Mouse (Mus musculus) gastrocnemius, adult 2 months (tissue): ENCODE results near the gene Nfam1. TPM values are rescaled to one million over a fixed set of nuclear protein-coding genes. Genes with fewer than 3 reads are reported as not detected.
"Not testable (repeated sequence)": the region's sequence is repeated elsewhere in the genome, so short reads cannot be mapped to it uniquely, and the experiment has no call there.

Experiments used
- DNase-seq: peaks from one replicate; pipeline ENCODE4 v3.0.0; 2022
- H3K27ac ChIP-seq: fragments of 200-600 bp; 2 replicates; pipeline ENCODE4 v1.8.1; 2022; ENCODE audit warnings: mild to moderate bottlenecking
- H3K4me3 ChIP-seq: fragments of 200-600 bp; 2 replicates; pipeline ENCODE4 v1.8.1; 2022; ENCODE audit warnings: mild to moderate bottlenecking, moderate library complexity
- CTCF ChIP-seq: fragments of 200-600 bp; IDR thresholded peaks from 2 replicates; pipeline ENCODE4 v1.8.1; 2022; ENCODE audit warnings: antibody characterized with exemption, mild to moderate bottlenecking, moderate library complexity
- intact Hi-C: fragments of 180-260 bp; cut with DNase I; formaldehyde crosslinking; loops from one replicate; pipeline ENCODE4 v1.15.1; 2025
- total RNA-seq, 2 experiments: library from RNA; stranded (reverse); gene quantifications; 2 replicates each; pipeline ENCODE4 v1.2.3; 2021

The Nfam1 gene
- total RNA-seq, 2 experiments from 2014 or later = 0.41 to 0.98 TPM

GRCm38 (mm10) chr15:83053261-83053660, 20.2 kb upstream of the Nfam1 start:
- H3K27ac ChIP-seq = no peak overlapping the region
- TF ChIP-seq CTCF = no peak
- no peak for DNase-seq
- intact Hi-C loops = no loop called here
- no peak overlapping the region for H3K4me3 ChIP-seq

- H3K27ac ChIP-seq = no peak overlapping the region
- TF ChIP-seq CTCF = no peak
- H3K4me3 ChIP-seq = no peak overlapping the region
- intact Hi-C loops = no loop called here
- DNase-seq = no peak
Measured at GRCm38 (mm10) chr15:83052341-83053104, 19.4 kb upstream of the Nfam1 start.

GRCm38 (mm10) chr15:83046730-83047129, 13.6 kb upstream of the Nfam1 start:
- intact Hi-C loops = no loop called here
- no peak overlapping the region for H3K4me3 ChIP-seq
- no peak for DNase-seq
- no peak for TF ChIP-seq CTCF
- no peak overlapping the region for H3K27ac ChIP-seq

GRCm38 (mm10) chr15:83046308-83046707, 13.2 kb upstream of the Nfam1 start:
- DNase-seq = no peak
- Histone ChIP-seq H3K27ac (no peak overlapping the region), H3K4me3 (no peak overlapping the region)
- intact Hi-C loops = no loop called here
- TF ChIP-seq CTCF = peak; percentile 29; the same call in 1 of the 2 replicates

GRCm38 (mm10) chr15:83045565-83045964, 12.5 kb upstream of the Nfam1 start:
- H3K4me3 ChIP-seq, intact Hi-C loops, H3K27ac ChIP-seq, DNase-seq: not testable (repeated sequence)

GRCm38 (mm10) chr15:83043362-83043708, 10.2 kb upstream of the Nfam1 start:
- intact Hi-C loops = no loop called here
- Histone ChIP-seq H3K4me3 (no peak overlapping the region), H3K27ac (no peak overlapping the region)
- DNase-seq = no peak
- no peak for TF ChIP-seq CTCF

GRCm38 (mm10) chr15:83042655-83043361, 9.7 kb upstream of the Nfam1 start:
- no peak overlapping the region for H3K27ac ChIP-seq
- DNase-seq = no peak
- H3K4me3 ChIP-seq = no peak overlapping the region
- intact Hi-C loops = no loop called here
- no peak for TF ChIP-seq CTCF

- Histone ChIP-seq H3K4me3 (no peak overlapping the region), H3K27ac (no peak overlapping the region)
- no peak for TF ChIP-seq CTCF
- intact Hi-C loops = no loop called here
- no peak for DNase-seq
Measured at GRCm38 (mm10) chr15:83040156-83040555, 7.0 kb upstream of the Nfam1 start.

- intact Hi-C loops = no loop called here
- DNase-seq = no peak
- H3K4me3 ChIP-seq = no peak overlapping the region
- TF ChIP-seq CTCF = no peak
- no peak overlapping the region for H3K27ac ChIP-seq
Measured at GRCm38 (mm10) chr15:83038812-83039211, 5.7 kb upstream of the Nfam1 start.

GRCm38 (mm10) chr15:83037755-83038483, 4.8 kb upstream of the Nfam1 start:
- intact Hi-C loops = loop anchor here (1.0 to 2.0 kb wide), 3 partner anchors 139 to 233 kb away; no protein-coding TSS in a partner anchor
- H3K27ac ChIP-seq = no peak overlapping the region
- DNase-seq = peak; percentile 91
- peak; percentile 99; the same call in 1 of the 2 replicates for TF ChIP-seq CTCF
- H3K4me3 ChIP-seq = no peak overlapping the region

- Histone ChIP-seq H3K4me3 (no peak overlapping the region), H3K27ac (no peak overlapping the region)
- intact Hi-C loops = loop anchor here (1.0 to 2.0 kb wide), 3 partner anchors 138 to 232 kb away; no protein-coding TSS in a partner anchor
- no peak for TF ChIP-seq CTCF
- no peak for DNase-seq
Measured at GRCm38 (mm10) chr15:83036900-83037519, 3.9 kb upstream of the Nfam1 start.

GRCm38 (mm10) chr15:83036089-83036488, 3.0 kb upstream of the Nfam1 start:
- DNase-seq = peak; percentile 44
- Histone ChIP-seq H3K27ac (no peak overlapping the region), H3K4me3 (no peak overlapping the region)
- intact Hi-C loops = loop anchor here (2.0 kb wide), 2 partner anchors 137 to 231 kb away; no protein-coding TSS in a partner anchor
- TF ChIP-seq CTCF = no peak
